Mouse (Mus musculus) gastrocnemius, postnatal 4 days (tissue): ENCODE measurements around the gene Wrap53. TPM values are rescaled to one million over a fixed set of nuclear protein-coding genes. Genes with fewer than 3 reads are reported as not detected.
"Not testable (repeated sequence)": the region's sequence is repeated elsewhere in the genome, so short reads cannot be mapped to it uniquely, and the experiment has no call there.

Experiments
- DNase-seq, 2 experiments: peaks; one replicate each; pipeline ENCODE4 v3.0.0; 2021 to 2022; ENCODE audit warnings: low spot score in 2 of 2, mixed read lengths in 2 of 2
- long read RNA-seq, 2 experiments: library from polyadenylated mRNA; stranded (forward); transcript quantifications; one replicate each; pipeline ENCODE4 v2.0.0; 2021
- total RNA-seq, 2 experiments: library from RNA; stranded (reverse); gene quantifications; 2 replicates each; pipeline ENCODE4 v1.2.3; 2021

The Wrap53 gene
- 1 to 10 TPM; 6.8 to 7.9 TPM for total RNA-seq
- long read RNA-seq, experiment 1, partial matches to known transcripts: 1 of 5 reads
- long read RNA-seq, experiment 1, other reads (novel, unspliced or antisense): 0 of 5 reads
- long read RNA-seq, experiment 2, transcript Wrap53-201 (10 exons, 1,891 nt): major isoform, 6 of 9 reads
- long read RNA-seq, experiment 2, partial matches to known transcripts: 0 of 9 reads
- long read RNA-seq, experiment 2, other reads (novel, unspliced or antisense): 3 of 9 reads

GRCm38 (mm10) chr11:69580091-69580514, at the start of gene Wrap53, which contains the start of gene Trp53:
TSS of gene Wrap53 (minus strand) at chr11:69580255.
TSS of gene Trp53 (plus strand) at chr11:69580359.
- DNase-seq: peak; percentile 72 to 90

GRCm38 (mm10) chr11:69629802-69630201, 49.7 kb upstream of the Wrap53 start:
- no peak for DNase-seq

GRCm38 (mm10) chr11:69628286-69628685, 48.2 kb upstream of the Wrap53 start:
- peak; percentile 35 to 70 for DNase-seq

GRCm38 (mm10) chr11:69624339-69624738, 44.3 kb upstream of the Wrap53 start:
- DNase-seq: not testable (repeated sequence)

- no peak for DNase-seq
Observed at GRCm38 (mm10) chr11:69623006-69623405, 43.0 kb upstream of the Wrap53 start.

GRCm38 (mm10) chr11:69622406-69622805, 42.4 kb upstream of the Wrap53 start:
- DNase-seq: no peak

- peak; percentile 45 to 72 for DNase-seq
Observed at GRCm38 (mm10) chr11:69621571-69622268, 41.7 kb upstream of the Wrap53 start, which contains the start of gene Sat2. TSS of gene Sat2 (plus strand) at chr11:69622024.

- no peak for DNase-seq
Observed at GRCm38 (mm10) chr11:69620394-69621081, 40.5 kb upstream of the Wrap53 start.

- DNase-seq: no peak
Observed at GRCm38 (mm10) chr11:69617805-69618204, 37.8 kb upstream of the Wrap53 start, which contains the start of gene Shbg. TSS of gene Shbg (minus strand) at chr11:69617905.

- no peak for DNase-seq
Observed at GRCm38 (mm10) chr11:69616781-69617180, 36.7 kb upstream of the Wrap53 start.

- not testable (repeated sequence) for DNase-seq
Observed at GRCm38 (mm10) chr11:69614257-69614588, 34.2 kb upstream of the Wrap53 start.

- DNase-seq: peak; percentile 80 to 87
Observed at GRCm38 (mm10) chr11:69613553-69614256, 33.6 kb upstream of the Wrap53 start.

- no peak for DNase-seq
Observed at GRCm38 (mm10) chr11:69610899-69611298, 30.8 kb upstream of the Wrap53 start.

GRCm38 (mm10) chr11:69609416-69609815, 29.4 kb upstream of the Wrap53 start:
- no peak for DNase-seq

GRCm38 (mm10) chr11:69608525-69608924, 28.5 kb upstream of the Wrap53 start:
- DNase-seq: no peak

GRCm38 (mm10) chr11:69606832-69607231, 26.8 kb upstream of the Wrap53 start:
- DNase-seq: no peak

GRCm38 (mm10) chr11:69606491-69606795, 26.4 kb upstream of the Wrap53 start:
- no peak for DNase-seq

- peak; percentile 64 to 75 for DNase-seq
Observed at GRCm38 (mm10) chr11:69605726-69606490, 25.9 kb upstream of the Wrap53 start, which contains the start of gene Atp1b2. TSS of gene Atp1b2 (minus strand) at chr11:69605942.

- peak in 1 of 2 experiments; percentile 30 for DNase-seq
Observed at GRCm38 (mm10) chr11:69604795-69605664, 25.0 kb upstream of the Wrap53 start.

GRCm38 (mm10) chr11:69604347-69604746, 24.3 kb upstream of the Wrap53 start:
- DNase-seq: no peak
